Mouse (Mus musculus): ENCODE measurements around the gene Btbd35f9.
"Not testable (repeated sequence)": the region's sequence is repeated elsewhere in the genome, so short reads cannot be mapped to it uniquely, and the experiment has no call there.

Btbd35f9 gene

GRCm38 (mm10) chrX:34161399-34161798, at the start of gene Btbd35f9:
Btbd35f9 (minus strand) TSS chrX:34161499.
- in situ Hi-C loops (cut with MboI, MseI) = not testable (repeated sequence)
